Mouse (Mus musculus) midbrain, embryonic 11.5 days (tissue): ENCODE measurements around the gene Slc2a4. TPM values are rescaled to one million over a fixed set of nuclear protein-coding genes. Genes with fewer than 3 reads are reported as not detected.

Source experiments
- ATAC-seq: fragments of 200-750 bp; cut with Nextera tagmentation; 2 replicates; pipeline ENCODE4 v1.8.0; 2017; ENCODE audit warnings: moderate TSS enrichment, moderate library complexity; ENCODE audit not compliant: low FRiP score
- DNase-seq: peaks from one replicate; pipeline ENCODE4 v3.0.0; 2015; ENCODE audit warnings: low spot score; ENCODE audit errors: missing footprints
- H3K27ac ChIP-seq: fragments of 300-500 bp; sonication (generic); 2 replicates; pipeline ENCODE4 v1.5.1; 2014; ENCODE audit warnings: low read depth, low read length
- H3K27me3 ChIP-seq: fragments of 300-500 bp; sonication (generic); 2 replicates; pipeline ENCODE4 v1.6.1; 2014; ENCODE audit warnings: mild to moderate bottlenecking, low read length, moderate library complexity, mixed read lengths; ENCODE audit not compliant: control insufficient read depth, insufficient read depth
- H3K36me3 ChIP-seq: fragments of 300-500 bp; sonication (generic); 2 replicates; pipeline ENCODE4 v1.6.1; 2014; ENCODE audit warnings: mild to moderate bottlenecking, low read length, moderate library complexity, mixed read lengths; ENCODE audit not compliant: control insufficient read depth, insufficient read depth
- H3K4me1 ChIP-seq: fragments of 300-500 bp; sonication (generic); 2 replicates; pipeline ENCODE4 v1.6.1; 2014; ENCODE audit warnings: low read length; ENCODE audit not compliant: control insufficient read depth, insufficient read depth
- H3K4me2 ChIP-seq: fragments of 300-500 bp; sonication (generic); 2 replicates; pipeline ENCODE4 v1.6.1; 2014; ENCODE audit warnings: mild to moderate bottlenecking, moderate library complexity
- H3K4me3 ChIP-seq: fragments of 300-500 bp; sonication (generic); 2 replicates; pipeline ENCODE4 v1.5.1; 2014; ENCODE audit warnings: low read depth, low read length
- H3K9ac ChIP-seq: fragments of 300-500 bp; sonication (generic); 2 replicates; pipeline ENCODE4 v1.6.1; 2014; ENCODE audit warnings: low read length
- H3K9me3 ChIP-seq: fragments of 300-500 bp; sonication (generic); 2 replicates; pipeline ENCODE4 v1.6.1; 2016; ENCODE audit warnings: low read length; ENCODE audit not compliant: control insufficient read depth
- WGBS: fragments of 180-500 bp; shearing (Covaris S2); extraction: QIAGEN DNeasy Blood & Tissue Kit; methylation state at CpG from one replicate; pipeline ENCODE4 v1.1.7; 2014; 5-methylcytosine and 5-hydroxymethylcytosine counted together
- microRNA-seq: library from miRNA; unstranded; fragments of <30 nt; microRNA quantifications from one replicate; pipeline ENCODE4, GENCODE M21; 2017
- polyA plus RNA-seq: library from polyadenylated mRNA; unstranded; fragments of >200 nt; fragmentation: Nextera tagmentation; extraction: Ambion mirVana; gene quantifications from 2 replicates; pipeline ENCODE4 v1.2.1, GENCODE M21; 2014

Slc2a4 gene
- polyA plus RNA-seq, 1 experiment from 2014 or later: 7.8 TPM

DNA sequence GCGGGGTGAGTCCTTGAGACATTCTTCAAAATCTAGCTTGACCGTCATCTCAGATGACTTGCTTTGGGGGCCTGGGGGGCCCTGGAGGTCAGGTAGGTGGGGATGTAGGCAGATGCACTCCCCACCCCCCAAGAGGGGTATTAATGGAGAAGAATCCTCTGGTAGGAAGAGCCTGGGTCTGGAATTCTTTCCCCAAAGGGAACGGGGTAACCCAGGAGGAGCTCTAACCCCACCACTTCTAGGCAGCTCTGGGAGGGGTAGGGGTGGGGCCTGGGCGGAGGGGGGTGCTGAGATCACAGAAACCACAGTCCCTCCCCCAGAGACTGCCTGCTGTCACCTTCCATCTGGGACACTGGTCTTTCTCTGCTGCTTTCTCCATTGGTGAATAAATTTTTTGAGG is 52.7 kb downstream of the Slc2a4 start, which contains the start of gene Acap1:
Gene Acap1, minus strand, starts transcription at position 249 of the 400 bp plus-strand sequence.
- Histone ChIP-seq H3K9ac (no peak within 1 kb of the TSS), H3K36me3 (no peaks in the 10 kb centered on the region), H3K27me3 (no peaks in the 10 kb centered on the region), H3K4me3 (no peak within 1 kb of the TSS), H3K27ac (no peak within 1 kb of the TSS), H3K4me1 (peaks cover 9% of the 10 kb centered on the region), H3K4me2 (no peak within 1 kb of the TSS), H3K9me3 (no peaks in the 10 kb centered on the region)
- 73% methylated on average over 4 of the region's 4 CpGs for WGBS
- ATAC-seq (no peak), DNase-seq (no peak)

DNA sequence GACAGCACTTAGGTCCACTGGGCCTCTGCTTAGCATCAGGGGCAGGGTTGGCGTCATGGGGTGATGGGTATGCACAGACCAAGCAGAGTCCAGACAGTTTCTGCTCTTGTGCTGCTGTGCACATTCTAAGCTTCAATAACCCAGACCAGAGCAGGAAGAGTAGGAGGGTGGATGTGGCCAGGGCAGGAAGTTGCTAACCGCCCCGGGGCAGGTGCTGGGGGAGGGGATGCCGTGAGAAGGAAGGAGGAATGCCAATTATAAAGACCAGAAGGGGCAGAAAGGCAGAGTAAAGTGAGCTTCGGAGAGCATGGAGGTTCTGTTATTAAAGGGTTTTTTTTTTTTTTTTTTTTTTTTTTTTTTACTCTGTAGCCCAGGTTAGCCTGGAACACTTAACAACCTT is 53.3 kb downstream of the Slc2a4 start:
- WGBS: 92% methylated on average over 5 of the region's 5 CpGs
- Histone ChIP-seq H3K9ac (no peak overlapping the region), H3K4me1 (peaks cover 5% of the 10 kb centered on the region), H3K36me3 (no peaks in the 10 kb centered on the region), H3K27me3 (no peaks in the 10 kb centered on the region), H3K9me3 (no peaks in the 10 kb centered on the region), H3K4me2 (no peak overlapping the region), H3K4me3 (no peak overlapping the region), H3K27ac (no peak overlapping the region)
- no peak for ATAC-seq
- no peak for DNase-seq

Small RNA genes within 50 kb of the gene (microRNA-seq; reads per million reads assigned to microRNA genes)
- gene Gm44349: not detected

Other genes starting within 250 kb of the Slc2a4 start
- 52.4 and 54.1 TPM in 2 replicates for gene Polr2a, start 189.6 kb downstream of the Slc2a4 start, polyA plus RNA-seq
- not detected in 2 replicates for gene Slc35g3, start 186.2 kb downstream of the Slc2a4 start, polyA plus RNA-seq
- gene Zbtb4, start 182.3 kb downstream of the Slc2a4 start, polyA plus RNA-seq: 0.90 and 0.91 TPM in 2 replicates
- 0.67 and 0.79 TPM in 2 replicates for gene Chrnb1, start 152.2 kb downstream of the Slc2a4 start, polyA plus RNA-seq
- gene Fgf11, start 146.3 kb downstream of the Slc2a4 start, polyA plus RNA-seq: 1.3 and 1.5 TPM in 2 replicates
- 0.20 and 0.23 TPM in 2 replicates for gene Tmem102, start 142.6 kb downstream of the Slc2a4 start, polyA plus RNA-seq
- gene Gm39566, start 132.9 kb downstream of the Slc2a4 start, polyA plus RNA-seq: not detected in 2 replicates
- not detected in 2 replicates for gene Spem2, start 129.7 kb downstream of the Slc2a4 start, polyA plus RNA-seq
- 0.12 TPM in 1 of 2 replicates, not detected in the other for gene Spem1, start 126.0 kb downstream of the Slc2a4 start, polyA plus RNA-seq
- 9.9 and 10.3 TPM in 2 replicates for gene Nlgn2, start 110.4 kb downstream of the Slc2a4 start, polyA plus RNA-seq
- gene Tmem256, start 109.7 kb downstream of the Slc2a4 start, polyA plus RNA-seq: 285 and 287 TPM in 2 replicates
- 61.7 and 65.3 TPM in 2 replicates for gene Plscr3, start 101.8 kb downstream of the Slc2a4 start, polyA plus RNA-seq
- gene Tnk1, start 89.5 kb downstream of the Slc2a4 start, polyA plus RNA-seq: 0.44 and 0.48 TPM in 2 replicates
- gene Tmem95, start 70.2 kb downstream of the Slc2a4 start, polyA plus RNA-seq: not detected in 2 replicates
- gene Kctd11, start 66.8 kb downstream of the Slc2a4 start, polyA plus RNA-seq: 3.1 and 3.9 TPM in 2 replicates
- 0.36 and 0.59 TPM in 2 replicates for gene Acap1, start 52.6 kb downstream of the Slc2a4 start, polyA plus RNA-seq
- 15.3 and 17.8 TPM in 2 replicates for gene 2810408A11Rik, start 47.2 kb downstream of the Slc2a4 start, polyA plus RNA-seq
- gene Neurl4, start 47.1 kb downstream of the Slc2a4 start, polyA plus RNA-seq: 15.6 and 16.3 TPM in 2 replicates
- gene Gps2, start 34.3 kb downstream of the Slc2a4 start, polyA plus RNA-seq: 92.2 and 95.8 TPM in 2 replicates
- 1,778 and 1,800 TPM in 2 replicates for gene Eif5a, start 26.2 kb downstream of the Slc2a4 start, polyA plus RNA-seq
- 3.2 and 5.1 TPM in 2 replicates for gene Ybx2, start 12.4 kb downstream of the Slc2a4 start, polyA plus RNA-seq
- gene Cldn7, start 16.6 kb upstream of the Slc2a4 start, polyA plus RNA-seq: 2.3 and 2.7 TPM in 2 replicates
- gene Ctdnep1, start 33.0 kb upstream of the Slc2a4 start, polyA plus RNA-seq: 20.7 and 22.6 TPM in 2 replicates
- gene Elp5, start 34.3 kb upstream of the Slc2a4 start, polyA plus RNA-seq: 150 and 151 TPM in 2 replicates
- gene Gabarap, start 43.0 kb upstream of the Slc2a4 start, polyA plus RNA-seq: 566 and 590 TPM in 2 replicates
- gene Phf23, start 47.6 kb upstream of the Slc2a4 start, polyA plus RNA-seq: 51.5 and 53.4 TPM in 2 replicates
- gene Dvl2, start 52.4 kb upstream of the Slc2a4 start, polyA plus RNA-seq: 29.0 and 30.0 TPM in 2 replicates
- 46.5 and 47.8 TPM in 2 replicates for gene Acadvl, start 67.2 kb upstream of the Slc2a4 start, polyA plus RNA-seq
- gene Dlg4, start 68.8 kb upstream of the Slc2a4 start, polyA plus RNA-seq: 11.2 and 15.2 TPM in 2 replicates
- gene Asgr1, start 105.9 kb upstream of the Slc2a4 start, polyA plus RNA-seq: 0.23 and 0.51 TPM in 2 replicates
- not detected in 2 replicates for gene Asgr2, start 144.5 kb upstream of the Slc2a4 start, polyA plus RNA-seq
- 0.11 and 0.22 TPM in 2 replicates for gene Mgl2, start 182.1 kb upstream of the Slc2a4 start, polyA plus RNA-seq
- 0.66 and 0.89 TPM in 2 replicates for gene Clec10a, start 208.0 kb upstream of the Slc2a4 start, polyA plus RNA-seq